7 mouse cellular contexts compared by ENCODE assay signal in the genomic region with DNA sequence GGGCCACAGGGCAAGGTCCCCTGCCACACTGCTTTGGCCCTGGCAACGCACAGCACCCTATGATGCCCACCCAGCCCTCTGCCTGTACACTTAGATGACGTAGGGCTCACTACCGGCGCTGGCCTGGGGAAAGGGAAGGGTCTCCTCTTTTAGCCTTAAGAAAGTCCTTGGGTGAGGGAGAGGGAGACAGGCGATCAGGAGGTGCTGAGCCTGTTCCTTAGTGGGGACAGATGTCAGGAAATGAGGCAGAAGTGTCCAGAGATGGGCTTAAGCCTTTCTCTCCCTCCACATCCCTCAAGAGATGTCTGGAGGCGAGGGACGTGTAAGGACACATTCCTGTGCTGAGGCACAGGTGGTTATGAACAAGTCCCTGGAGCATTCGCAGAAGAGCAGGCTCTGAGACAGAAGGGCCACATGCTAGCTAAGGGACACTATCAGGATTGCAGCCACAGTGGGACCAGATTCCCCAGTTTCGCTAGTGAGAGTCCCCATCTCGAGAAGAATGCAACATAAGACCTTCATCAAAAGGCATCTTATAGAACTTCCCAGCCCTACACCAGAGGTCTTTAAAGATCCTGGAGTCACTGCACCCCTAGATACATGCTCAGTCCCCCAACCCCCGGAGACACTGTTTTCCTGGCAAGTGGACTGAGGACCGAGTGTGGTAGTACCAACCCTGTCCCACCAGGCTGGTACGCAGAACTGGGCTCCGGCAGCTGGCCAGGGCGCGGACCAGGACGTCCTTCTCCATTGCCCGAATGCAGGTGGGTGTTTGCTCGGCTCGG. TPM values are rescaled to one million over a fixed set of nuclear protein-coding genes. Genes with fewer than 3 reads are reported as not detected.
DNase-seq lines count a peak whose midpoint lies in the region; ATAC-seq and TF ChIP-seq lines count a peak whose summit lies in the region.

No protein-coding gene starts in this region.

- ATAC-seq in lung, embryonic 14.5 days (ENCODE audit: insufficient read depth) = 0 out of 2 replicates have a peak, but pooled peaks have one; percentile 2
- ATAC-seq in embryonic facial prominence, embryonic 13.5 days (ENCODE audit: insufficient number of reproducible peaks, insufficient read depth, low FRiP score, low TSS enrichment, low read depth) = no peak
- peak; percentile 5; the same call in 1 of the 2 replicates for ATAC-seq in granulocyte monocyte progenitor cell, adult 5-6 weeks (replicated peaks; ENCODE audit: poor library complexity, severe bottlenecking)

- TF ChIP-seq CTCF in lung, embryonic 14.5 days (IDR thresholded peaks at IDR 0.05; ENCODE audit: low read depth) = no peak

- H3K36me3 ChIP-seq in lung, embryonic 14.5 days (ENCODE audit: insufficient read depth) = no peaks in the 10 kb centered on the region
- H3K36me3 ChIP-seq in embryonic facial prominence, embryonic 13.5 days = no peaks in the 10 kb centered on the region
- no peaks in the 10 kb centered on the region for H3K36me3 ChIP-seq in macrophage (ENCODE audit: inconsistent target)

- peak overlapping the region; percentile 98 for H3K4me2 ChIP-seq in lung, embryonic 14.5 days
- H3K4me2 ChIP-seq in embryonic facial prominence, embryonic 13.5 days = peak overlapping the region; percentile 98

- no peak for DNase-seq in lung, embryonic 14.5 days
- no peak for DNase-seq in lung, adult 18-20 months
- DNase-seq in c-Kit-positive CD71-positive TER-119-positive erythroid progenitor cells, embryonic 14.5 days (ENCODE audit: low spot score) = no peak
- DNase-seq in frontal cortex, postnatal 25 days (ENCODE audit: low spot score in 2 of 2) = no peak

- H3K79me2 ChIP-seq in macrophage (ENCODE audit: inconsistent target) = peaks cover 59% of the 10 kb centered on the region

- no peak overlapping the region for H3K27ac ChIP-seq in lung, embryonic 14.5 days (ENCODE audit: low read depth)
- no peak overlapping the region for H3K27ac ChIP-seq in embryonic facial prominence, embryonic 13.5 days
- peak overlapping the region; percentile 19 for H3K27ac ChIP-seq in macrophage

- 37% methylated on average over 20 of the region's 20 CpGs for WGBS in lung, embryonic 14.5 days
- WGBS in embryonic facial prominence, embryonic 13.5 days = 34% methylated on average over 20 of the region's 20 CpGs
- WGBS in macrophage (ENCODE audit: missing documents) = 17% methylated on average over 20 of the region's 20 CpGs

- H3K9ac ChIP-seq in lung, embryonic 14.5 days = no peak overlapping the region
- H3K9ac ChIP-seq in embryonic facial prominence, embryonic 13.5 days = peak overlapping the region; percentile 70

- no peaks in the 10 kb centered on the region for H3K4me1 ChIP-seq in lung, embryonic 14.5 days (ENCODE audit: insufficient read depth)
- peaks cover 19% of the 10 kb centered on the region for H3K4me1 ChIP-seq in embryonic facial prominence, embryonic 13.5 days

- no peaks in the 10 kb centered on the region for H3K9me3 ChIP-seq in lung, embryonic 14.5 days (ENCODE audit: low read depth, low read length)
- H3K9me3 ChIP-seq in embryonic facial prominence, embryonic 13.5 days = no peaks in the 10 kb centered on the region

- peaks cover 35% of the 10 kb centered on the region for H3K27me3 ChIP-seq in lung, embryonic 14.5 days (ENCODE audit: insufficient read depth, low read length)
- peaks cover 60% of the 10 kb centered on the region for H3K27me3 ChIP-seq in embryonic facial prominence, embryonic 13.5 days

- peak overlapping the region; percentile 52 for H3K4me3 ChIP-seq in lung, embryonic 14.5 days (ENCODE audit: low read depth, low read length)
- H3K4me3 ChIP-seq in embryonic facial prominence, embryonic 13.5 days = peak overlapping the region; percentile 61
- peak overlapping the region; percentile 56 for H3K4me3 ChIP-seq in macrophage (ENCODE audit: inconsistent target)

RNA-seq across cellular contexts. Expression of a gene that starts 1.3 kb away (rescaled TPM):
- polyA plus RNA-seq in lung, embryonic 14.5 days (2014; fragmentation: Nextera tagmentation; extraction: Ambion mirVana) = 2.6 and 3.3 TPM in 2 replicates
- 2.7 and 3.3 TPM in 2 replicates for polyA plus RNA-seq in embryonic facial prominence, embryonic 13.5 days (2015; fragmentation: Nextera tagmentation; extraction: Ambion mirVana)
- 73.0 and 78.4 TPM in 2 replicates for total RNA-seq in granulocyte monocyte progenitor cell, adult 5-6 weeks (2014; fragmentation: Nextera tagmentation)
- 22.0 and 28.4 TPM in 2 replicates for total RNA-seq in granulocyte monocyte progenitor cell, adult 5-6 weeks (2017)
- 100 to 1,000 TPM in 16 of 26 experiments, 10 to 100 TPM in 10; 19.8 to 277 (median 119) TPM for total RNA-seq in macrophage (2018; cell fraction: chromatin; rRNA removed)
- total RNA-seq in macrophage (2018; cell fraction: cytosol; rRNA removed) = 10 to 100 TPM; 44.6 to 93.4 (median 63.3) TPM
- 100 to 1,000 TPM in 9 of 26 experiments, 10 to 100 TPM in 17; 29.9 to 258 (median 87.1) TPM for total RNA-seq in macrophage (2018; cell fraction: nucleus; rRNA removed)
- 34.5 to 36.9 TPM (median 35.4 TPM) in 3 replicates for polyA plus RNA-seq in macrophage (2018)

RNA-seq across cellular contexts. Expression of a gene that starts 49.3 kb away (rescaled TPM):
- polyA plus RNA-seq in lung, embryonic 14.5 days (2014; fragmentation: Nextera tagmentation; extraction: Ambion mirVana) = 3.2 and 3.5 TPM in 2 replicates
- 2.0 and 2.8 TPM in 2 replicates for polyA plus RNA-seq in embryonic facial prominence, embryonic 13.5 days (2015; fragmentation: Nextera tagmentation; extraction: Ambion mirVana)
- 5.4 and 8.7 TPM in 2 replicates for total RNA-seq in granulocyte monocyte progenitor cell, adult 5-6 weeks (2014; fragmentation: Nextera tagmentation)
- total RNA-seq in granulocyte monocyte progenitor cell, adult 5-6 weeks (2017) = 4.4 and 6.8 TPM in 2 replicates
- total RNA-seq in macrophage (2018; cell fraction: chromatin; rRNA removed) = 10 to 100 TPM in 14 of 26 experiments, 1 to 10 TPM in 12; 2.3 to 57.6 (median 12.5) TPM
- total RNA-seq in macrophage (2018; cell fraction: cytosol; rRNA removed) = 10 to 100 TPM in 10 of 26 experiments, 1 to 10 TPM in 16; 3.0 to 22.5 (median 7.7) TPM
- total RNA-seq in macrophage (2018; cell fraction: nucleus; rRNA removed) = 10 to 100 TPM in 12 of 26 experiments, 1 to 10 TPM in 14; 3.7 to 48.0 (median 9.7) TPM
- polyA plus RNA-seq in macrophage (2018) = 8.8 to 14.9 TPM (median 9.6 TPM) in 3 replicates
